Mouse (Mus musculus) neural tube, embryonic 14.5 days (tissue): Measurements from ENCODE around the gene Bok. TPM values are rescaled to one million over a fixed set of nuclear protein-coding genes. Genes with fewer than 3 reads are reported as not detected.

Experiments used
- ATAC-seq: fragments of 200-750 bp; cut with Nextera tagmentation; 2 replicates; pipeline ENCODE4 v1.8.0; 2017; ENCODE audit warnings: low read depth, mild to moderate bottlenecking, moderate TSS enrichment, moderate library complexity
- H3K27ac ChIP-seq: fragments of 300-500 bp; sonication (generic); 2 replicates; pipeline ENCODE4 v1.5.1; 2014; ENCODE audit warnings: low read depth, mild to moderate bottlenecking, control low read depth, low read length, moderate library complexity, mixed read lengths
- H3K27me3 ChIP-seq: fragments of 300-500 bp; sonication (generic); 2 replicates; pipeline ENCODE4 v1.6.1; 2014; ENCODE audit warnings: low read length; ENCODE audit not compliant: control insufficient read depth, insufficient read depth
- H3K36me3 ChIP-seq: fragments of 300-500 bp; sonication (generic); 2 replicates; pipeline ENCODE4 v1.6.1; 2014; ENCODE audit warnings: low read length, mixed read lengths; ENCODE audit not compliant: control insufficient read depth, insufficient read depth
- H3K4me1 ChIP-seq: fragments of 300-500 bp; sonication (generic); 2 replicates; pipeline ENCODE4 v1.6.1; 2014; ENCODE audit warnings: low read length; ENCODE audit not compliant: control insufficient read depth, insufficient read depth
- H3K4me2 ChIP-seq: fragments of 300-500 bp; sonication (generic); 2 replicates; pipeline ENCODE4 v1.6.1; 2014; ENCODE audit warnings: mild to moderate bottlenecking, low read depth, low read length, control low read depth
- H3K4me3 ChIP-seq: fragments of 300-500 bp; sonication (generic); 2 replicates; pipeline ENCODE4 v1.5.1; 2014; ENCODE audit warnings: low read depth, low read length, control low read depth, mixed read lengths
- H3K9ac ChIP-seq: fragments of 300-500 bp; sonication (generic); replicated peaks from 2 replicates; pipeline ENCODE4 v1.6.1; 2014; ENCODE audit warnings: low read depth, mild to moderate bottlenecking, control low read depth, low read length, mixed read lengths
- H3K9me3 ChIP-seq: fragments of 300-500 bp; sonication (generic); 2 replicates; pipeline ENCODE4 v1.6.1; 2016; ENCODE audit warnings: low read length; ENCODE audit not compliant: control insufficient read depth
- WGBS: fragments of 180-500 bp; shearing (Covaris S2); extraction: QIAGEN DNeasy Blood & Tissue Kit; methylation state at CpG from one replicate; pipeline ENCODE4 v1.1.7; 2014; 5-methylcytosine and 5-hydroxymethylcytosine counted together
- polyA plus RNA-seq: library from polyadenylated mRNA; unstranded; fragments of >200 nt; fragmentation: Nextera tagmentation; extraction: Ambion mirVana; gene quantifications from 2 replicates; pipeline ENCODE4 v1.2.1, GENCODE M21; 2014

Gene Bok
- polyA plus RNA-seq, 1 experiment from 2014 or later, result 82.7 TPM

GRCm38 (mm10) chr1:93741987-93742386 is 56.5 kb downstream of the Bok start:
- Histone ChIP-seq H3K9me3 (no peaks in the 10 kb centered on the region), H3K4me2 (no peak overlapping the region), H3K27ac (no peak overlapping the region), H3K9ac (no peak overlapping the region), H3K4me1 (no peaks in the 10 kb centered on the region), H3K36me3 (no peaks in the 10 kb centered on the region), H3K27me3 (no peaks in the 10 kb centered on the region), H3K4me3 (no peak overlapping the region)
- ATAC-seq, result no peak
- 94% methylated on average over 4 of the region's 4 CpGs for WGBS

DNA sequence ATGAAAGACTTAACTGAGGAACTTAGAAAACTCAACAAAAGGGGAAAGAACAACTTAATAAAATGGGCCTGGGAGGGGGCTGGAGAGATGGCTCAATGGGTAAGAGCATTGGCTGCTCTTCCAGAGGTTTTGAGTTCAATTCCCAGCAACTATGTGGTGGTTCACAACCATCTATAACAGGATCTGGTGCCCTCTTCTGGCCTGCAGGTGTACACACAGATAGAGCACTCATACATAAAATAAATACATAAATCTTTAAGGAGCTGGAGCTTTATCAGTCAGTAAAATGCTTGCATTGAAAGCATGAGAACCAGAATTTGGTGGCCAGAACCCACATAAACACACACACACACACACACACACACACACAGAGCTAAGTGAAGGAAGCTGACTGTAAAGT is 57.5 kb downstream of the Bok start:
- H3K9me3 ChIP-seq, result no peaks in the 10 kb centered on the region
- H3K36me3 ChIP-seq, result no peaks in the 10 kb centered on the region
- no peak overlapping the region for H3K4me2 ChIP-seq
- no peaks in the 10 kb centered on the region for H3K4me1 ChIP-seq
- H3K27me3 ChIP-seq, result no peaks in the 10 kb centered on the region
- no peak for ATAC-seq
- no peak overlapping the region for H3K27ac ChIP-seq
- H3K4me3 ChIP-seq, result no peak overlapping the region
- no peak overlapping the region for H3K9ac ChIP-seq

Other genes with a start within 250 kb of the Bok start
- 61.6 and 77.7 TPM in 2 replicates for gene Hdlbp, start 206.8 kb upstream of the Bok start, polyA plus RNA-seq
- gene Farp2, start 173.6 kb upstream of the Bok start, polyA plus RNA-seq, result 5.5 and 5.7 TPM in 2 replicates
- gene Stk25, start 27.0 kb upstream of the Bok start, polyA plus RNA-seq, result 357 and 382 TPM in 2 replicates
- 85.9 and 90.4 TPM in 2 replicates for gene Atg4b, start 65.8 kb downstream of the Bok start, polyA plus RNA-seq
- 41.9 and 43.0 TPM in 2 replicates for gene Thap4, start 69.2 kb downstream of the Bok start, polyA plus RNA-seq
- gene Dtymk, start 116.3 kb downstream of the Bok start, polyA plus RNA-seq, result 152 and 153 TPM in 2 replicates
- gene Ing5, start 118.3 kb downstream of the Bok start, polyA plus RNA-seq, result 9.4 and 10.2 TPM in 2 replicates
- gene D2hgdh, start 139.2 kb downstream of the Bok start, polyA plus RNA-seq, result 12.3 and 14.7 TPM in 2 replicates
- not detected in 2 replicates for gene Gal3st2, start 175.6 kb downstream of the Bok start, polyA plus RNA-seq
- gene Gal3st2b, start 232.7 kb downstream of the Bok start, polyA plus RNA-seq, result not detected in 2 replicates